Mouse (Mus musculus): ENCODE measurements around the gene Dab1. TPM values are rescaled to one million over a fixed set of nuclear protein-coding genes. Genes with fewer than 3 reads are reported as not detected.

Gene Dab1
- polyA plus RNA-seq, 2 experiments = 0.19 to 0.34 TPM

DNA sequence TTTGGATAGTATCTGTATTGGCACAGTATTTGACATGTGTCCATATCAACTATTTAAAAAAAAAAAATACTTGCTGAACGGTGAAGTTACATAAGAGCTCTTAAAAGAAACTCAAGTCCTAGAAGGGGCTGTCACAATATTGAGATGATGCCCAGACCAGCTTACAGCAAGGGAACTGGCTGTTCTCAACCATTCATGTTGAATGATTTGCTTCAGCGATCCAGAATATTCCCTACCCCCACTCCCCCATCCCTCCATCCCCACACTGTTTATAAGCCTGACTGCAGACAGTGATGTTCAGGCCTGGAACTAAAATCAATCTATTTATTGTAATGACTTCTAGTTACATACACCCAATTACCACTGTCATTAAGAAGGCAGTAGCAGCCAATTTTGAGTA is 424.3 kb downstream of the Dab1 start:
- H3K27ac ChIP-seq = no peak overlapping the region
- H3K4me1 ChIP-seq (replicated peaks; ENCODE audit: control insufficient read depth in 2 of 2, insufficient read depth in 2 of 2, low read length in 1 of 2) = peaks cover 0 to 2% of the 10 kb centered on the region in 2 experiments; a peak in 1 of 4 replicates
- TF ChIP-seq EP300 (IDR thresholded peaks at IDR 0.05; ENCODE audit: low read depth) = no peak
- no peak for TF ChIP-seq CTCF (IDR thresholded peaks at IDR 0.05; ENCODE audit: low read depth)
- no peak for DNase-seq (ENCODE audit: low read depth in 3 of 3, low spot score in 3 of 3)
- H3K4me3 ChIP-seq (ENCODE audit: insufficient read depth in 1 of 2, low read depth in 2 of 2, low read length in 2 of 2) = no peak overlapping the region
- no peaks in the 10 kb centered on the region for H3K9me3 ChIP-seq (ENCODE audit: control insufficient read depth, low read length)
- no peak overlapping the region for H3K9ac ChIP-seq (replicated peaks)
- no peaks in the 10 kb centered on the region for H3K36me3 ChIP-seq (replicated peaks; ENCODE audit: control insufficient read depth, insufficient read depth, low read depth)
- H3K4me2 ChIP-seq (ENCODE audit: low read depth) = no peak overlapping the region
- WGBS (ENCODE audit: insufficient replicate concordance) = 60% methylated on average over 2 of the region's 2 CpGs
- ATAC-seq (ENCODE audit: insufficient read depth) = no peak
- no peaks in the 10 kb centered on the region for H3K27me3 ChIP-seq (ENCODE audit: control insufficient read depth, insufficient read depth, low read length)

DNA sequence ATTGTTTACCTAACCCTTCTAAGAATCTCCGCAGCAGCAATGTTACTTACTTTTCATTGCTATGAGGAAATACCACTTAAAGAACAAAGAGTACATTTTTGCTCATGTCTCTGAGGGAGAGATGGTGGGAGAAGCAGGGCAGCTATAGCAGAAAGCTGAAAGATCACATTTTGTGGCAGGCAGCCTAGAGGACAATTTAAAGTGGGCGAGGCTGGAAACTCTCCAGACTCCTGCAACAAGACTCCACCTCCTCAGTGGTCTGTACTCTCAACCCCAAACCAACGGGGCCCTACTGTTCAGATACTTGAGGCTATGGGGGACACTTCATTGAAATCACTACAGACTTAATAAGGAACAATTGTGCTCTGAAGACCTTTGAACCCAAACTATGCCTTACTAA is 425.5 kb downstream of the Dab1 start:
- H3K9ac ChIP-seq (replicated peaks) = no peak overlapping the region
- H3K4me1 ChIP-seq (replicated peaks; ENCODE audit: control insufficient read depth in 2 of 2, insufficient read depth in 2 of 2, low read length in 1 of 2) = peaks cover 0 to 2% of the 10 kb centered on the region in 2 experiments; a peak in 1 of 4 replicates
- ATAC-seq (ENCODE audit: insufficient read depth) = no peak
- no peak for DNase-seq (ENCODE audit: low read depth in 3 of 3, low spot score in 3 of 3)
- no peak overlapping the region for H3K27ac ChIP-seq
- H3K27me3 ChIP-seq (ENCODE audit: control insufficient read depth, insufficient read depth, low read length) = no peaks in the 10 kb centered on the region
- H3K4me2 ChIP-seq (ENCODE audit: low read depth) = no peak overlapping the region
- TF ChIP-seq CTCF (IDR thresholded peaks at IDR 0.05; ENCODE audit: low read depth) = no peak
- TF ChIP-seq EP300 (IDR thresholded peaks at IDR 0.05; ENCODE audit: low read depth) = no peak
- 35% methylated on average over 3 of the region's 3 CpGs for WGBS (ENCODE audit: insufficient replicate concordance)
- no peaks in the 10 kb centered on the region for H3K9me3 ChIP-seq (ENCODE audit: control insufficient read depth, low read length)
- H3K4me3 ChIP-seq (ENCODE audit: insufficient read depth in 1 of 2, low read depth in 2 of 2, low read length in 2 of 2) = no peak overlapping the region
- H3K36me3 ChIP-seq (replicated peaks; ENCODE audit: control insufficient read depth, insufficient read depth, low read depth) = no peaks in the 10 kb centered on the region

DNA sequence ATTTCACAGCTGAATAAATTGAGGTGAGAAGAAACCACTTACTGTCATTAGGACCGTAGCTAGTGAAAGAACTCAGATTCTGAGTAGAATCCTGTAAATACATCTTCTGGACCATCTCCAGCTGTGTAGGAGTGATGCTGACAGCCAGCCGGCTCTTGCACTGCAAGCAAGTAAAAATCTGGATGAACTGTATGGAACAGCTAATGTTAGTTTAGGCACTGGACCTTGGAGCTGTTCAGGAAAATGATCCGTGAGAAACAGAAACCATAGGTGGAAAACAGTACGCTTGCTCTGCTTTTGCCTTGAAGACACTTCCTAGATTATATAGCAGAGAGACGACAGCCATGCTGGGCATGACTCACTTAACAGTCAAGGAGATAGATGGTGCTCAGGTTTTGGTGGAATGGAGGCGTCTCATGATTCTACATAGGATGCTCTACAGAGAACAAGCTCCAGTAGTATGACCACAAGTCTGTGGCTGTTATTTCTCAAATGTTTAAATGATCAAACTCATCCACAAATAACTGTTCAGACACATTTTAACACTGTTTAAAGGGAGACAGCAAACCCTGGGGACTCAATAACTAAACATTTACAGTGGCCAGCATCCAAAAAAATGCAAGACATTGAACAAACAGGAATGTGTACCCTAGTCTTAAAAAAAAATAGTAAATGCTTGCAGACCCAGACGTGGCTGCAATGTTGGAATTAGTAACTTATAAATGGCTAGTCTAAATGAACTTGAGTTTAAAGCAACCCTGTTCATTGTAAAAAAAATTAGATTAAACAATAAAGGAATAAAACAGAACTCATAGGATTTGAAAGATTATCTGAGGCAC is 429.0 kb downstream of the Dab1 start:
- ATAC-seq (ENCODE audit: insufficient read depth) = no peak
- 51% methylated on average over 7 of the region's 7 CpGs for WGBS (ENCODE audit: insufficient replicate concordance)
- no peak for TF ChIP-seq CTCF (IDR thresholded peaks at IDR 0.05; ENCODE audit: low read depth)
- no peak for TF ChIP-seq EP300 (IDR thresholded peaks at IDR 0.05; ENCODE audit: low read depth)
- Histone ChIP-seq H3K4me3 (ENCODE audit: insufficient read depth in 1 of 2, low read depth in 2 of 2, low read length in 2 of 2) (no peak overlapping the region), H3K9me3 (ENCODE audit: control insufficient read depth, low read length) (no peaks in the 10 kb centered on the region), H3K4me1 (replicated peaks; ENCODE audit: control insufficient read depth in 2 of 2, insufficient read depth in 2 of 2, low read length in 1 of 2) (peaks cover 0 to 2% of the 10 kb centered on the region in 2 experiments; a peak in 1 of 4 replicates), H3K27me3 (ENCODE audit: control insufficient read depth, insufficient read depth, low read length) (no peaks in the 10 kb centered on the region), H3K9ac (replicated peaks) (no peak overlapping the region), H3K4me2 (ENCODE audit: low read depth) (no peak overlapping the region), H3K36me3 (replicated peaks; ENCODE audit: control insufficient read depth, insufficient read depth, low read depth) (no peaks in the 10 kb centered on the region), H3K27ac (no peak overlapping the region)
- DNase-seq (ENCODE audit: low read depth in 3 of 3, low spot score in 3 of 3) = peak in 2 of 3 experiments; percentile 10 to 16

DNA sequence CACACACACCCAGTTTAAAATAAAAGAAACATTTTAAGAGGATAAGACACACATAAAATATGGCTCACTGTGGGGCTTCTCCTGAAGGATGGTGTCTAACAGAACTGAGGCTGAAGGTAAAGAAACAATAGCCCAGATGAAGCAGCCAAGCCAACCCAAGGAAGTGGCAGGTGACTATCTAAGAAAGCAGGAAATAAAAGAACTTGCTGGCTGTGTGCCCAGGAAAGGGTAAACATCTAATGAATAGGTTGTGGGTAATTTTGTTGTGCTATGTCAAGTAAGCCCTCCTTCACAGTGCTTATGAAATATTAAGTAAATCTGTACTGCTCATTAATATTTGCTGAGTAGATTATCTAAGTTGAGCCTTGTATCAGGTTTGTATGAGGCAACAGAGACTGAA is 438.0 kb downstream of the Dab1 start:
- H3K4me2 ChIP-seq (ENCODE audit: low read depth) = no peak overlapping the region
- H3K27ac ChIP-seq = no peak overlapping the region
- H3K9me3 ChIP-seq (ENCODE audit: control insufficient read depth, low read length) = no peaks in the 10 kb centered on the region
- no peaks in the 10 kb centered on the region for H3K27me3 ChIP-seq (ENCODE audit: control insufficient read depth, insufficient read depth, low read length)
- H3K36me3 ChIP-seq (replicated peaks; ENCODE audit: control insufficient read depth, insufficient read depth, low read depth) = no peaks in the 10 kb centered on the region
- DNase-seq (ENCODE audit: low read depth in 3 of 3, low spot score in 3 of 3) (no peak), ATAC-seq (ENCODE audit: insufficient read depth) (no peak)
- TF ChIP-seq CTCF (IDR thresholded peaks at IDR 0.05; ENCODE audit: low read depth) = no peak
- TF ChIP-seq EP300 (IDR thresholded peaks at IDR 0.05; ENCODE audit: low read depth) = no peak
- H3K4me3 ChIP-seq (ENCODE audit: insufficient read depth in 1 of 2, low read depth in 2 of 2, low read length in 2 of 2) = no peak overlapping the region
- no peak overlapping the region for H3K9ac ChIP-seq (replicated peaks)
- no peaks in the 10 kb centered on the region for H3K4me1 ChIP-seq (replicated peaks; ENCODE audit: control insufficient read depth in 2 of 2, insufficient read depth in 2 of 2, low read length in 1 of 2)

DNA sequence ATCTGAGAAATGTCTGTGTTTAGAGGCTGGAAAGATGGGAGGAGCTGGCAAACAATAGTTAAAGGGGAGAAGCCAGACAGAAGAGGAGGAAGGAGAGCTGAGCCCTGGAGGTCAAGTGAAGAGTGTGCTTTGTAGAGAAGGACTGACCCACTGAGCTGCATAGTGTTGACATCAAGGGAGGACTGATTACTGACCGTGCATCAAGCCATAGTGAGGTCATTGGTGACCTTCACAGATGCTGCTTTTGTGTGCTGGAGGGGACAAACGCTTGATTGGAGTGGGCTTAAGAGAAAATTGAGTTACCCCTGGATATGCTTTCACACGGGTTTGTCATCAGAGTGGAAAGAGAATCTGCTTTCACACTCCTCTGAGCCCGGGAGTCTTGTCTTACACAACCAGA is 440.4 kb downstream of the Dab1 start:
- Histone ChIP-seq H3K4me1 (replicated peaks; ENCODE audit: control insufficient read depth in 2 of 2, insufficient read depth in 2 of 2, low read length in 1 of 2) (no peaks in the 10 kb centered on the region), H3K4me3 (ENCODE audit: insufficient read depth in 1 of 2, low read depth in 2 of 2, low read length in 2 of 2) (no peak overlapping the region), H3K27ac (no peak overlapping the region), H3K36me3 (replicated peaks; ENCODE audit: control insufficient read depth, insufficient read depth, low read depth) (no peaks in the 10 kb centered on the region), H3K4me2 (ENCODE audit: low read depth) (no peak overlapping the region), H3K27me3 (ENCODE audit: control insufficient read depth, insufficient read depth, low read length) (no peaks in the 10 kb centered on the region), H3K9ac (replicated peaks) (no peak overlapping the region), H3K9me3 (ENCODE audit: control insufficient read depth, low read length) (no peaks in the 10 kb centered on the region)
- DNase-seq (ENCODE audit: low read depth in 3 of 3, low spot score in 3 of 3) (no peak), ATAC-seq (ENCODE audit: insufficient read depth) (no peak)
- TF ChIP-seq EP300 (IDR thresholded peaks at IDR 0.05; ENCODE audit: low read depth) = no peak
- TF ChIP-seq CTCF (IDR thresholded peaks at IDR 0.05; ENCODE audit: low read depth) = no peak
- 45% methylated on average over 4 of the region's 4 CpGs for WGBS (ENCODE audit: insufficient replicate concordance)
